Mouse (Mus musculus) CD8-positive naive resting alpha-beta T cell, adult 2 months (primary cell): Measurements from ENCODE around the gene Gm38392.
"Not testable (repeated sequence)": the region's sequence is repeated elsewhere in the genome, so short reads cannot be mapped to it uniquely, and the experiment has no call there.

Experiments
- DNase-seq, 2 experiments: peaks; one replicate each; pipeline ENCODE4 v3.0.0; 2022; ENCODE audit warnings: low read depth in 2 of 2, low spot score in 2 of 2

The Gm38392 gene

DNA sequence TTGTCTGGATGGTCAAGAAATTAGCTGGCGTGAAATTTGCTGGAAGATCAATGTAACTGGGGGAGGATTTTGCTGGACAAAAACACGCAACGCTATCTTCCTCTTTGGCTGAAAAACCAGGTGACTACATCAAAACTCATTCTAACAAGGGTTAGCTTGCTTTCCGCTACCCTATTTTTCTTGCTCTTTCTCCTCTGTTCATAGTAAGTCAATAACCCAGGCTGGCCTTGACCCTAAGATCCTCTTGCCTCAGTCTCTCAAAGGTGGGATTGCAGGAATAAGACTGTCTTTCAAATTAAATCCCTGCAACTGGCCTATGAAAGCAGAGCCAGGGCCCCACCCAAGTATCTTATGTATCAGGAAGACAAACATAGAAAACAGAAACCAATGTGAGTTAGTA is at the start of gene Gm38392:
Gene Gm38392, minus strand, starts transcription at position 101 of the 400 bp plus-strand sequence.
- no peak for DNase-seq

DNA sequence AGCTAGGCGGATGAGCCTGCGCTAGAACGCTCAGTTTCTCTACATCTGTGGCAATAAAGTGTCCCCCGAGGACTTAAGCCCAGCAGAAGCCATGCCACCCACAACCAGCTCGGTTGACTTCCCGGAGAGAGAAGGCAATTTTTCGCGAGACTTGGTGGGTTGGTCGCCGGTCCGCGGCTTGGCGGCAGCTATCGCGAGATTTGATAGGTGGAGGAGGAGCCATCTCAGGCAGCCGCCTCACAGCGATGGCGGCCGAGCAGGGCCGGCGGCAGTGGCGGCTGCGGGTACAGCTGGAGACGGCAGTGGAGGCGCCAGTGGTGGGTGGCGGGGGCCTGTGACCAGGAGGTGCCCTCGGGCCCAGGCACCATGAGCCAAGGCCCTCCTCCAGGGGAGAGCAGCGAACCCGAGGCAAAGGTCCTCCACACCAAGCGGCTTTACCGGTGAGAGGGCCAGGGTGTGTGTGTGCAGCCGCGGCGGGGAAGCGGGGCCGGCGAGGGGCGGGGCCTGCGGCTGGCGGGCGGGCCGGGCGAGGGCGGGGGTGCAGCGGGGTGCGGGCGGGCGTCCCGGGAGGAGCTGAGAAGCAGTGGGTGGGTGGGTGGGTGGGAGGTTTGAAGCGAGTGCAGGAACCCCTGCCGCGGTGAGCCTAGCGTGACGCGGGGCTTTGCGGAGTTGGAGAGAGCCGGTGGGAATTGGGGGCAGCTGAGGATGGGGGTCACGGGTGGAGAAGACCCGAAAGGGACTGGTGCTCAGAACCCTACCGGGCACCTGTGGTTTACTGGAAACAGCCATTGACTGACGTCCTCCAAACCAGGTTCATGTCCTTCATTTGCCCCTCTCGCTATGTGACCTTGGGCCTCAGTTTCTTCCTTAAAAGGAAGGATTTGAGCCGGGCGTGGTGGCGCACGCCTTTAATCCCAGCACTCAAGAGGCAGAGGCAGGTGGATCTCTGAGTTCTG is 49.3 kb upstream of the Gm38392 start, which contains the start of the genes Tmem79 and Smg5:
Gene Tmem79, minus strand, starts transcription at position 91 of the 956 bp plus-strand sequence.
Gene Smg5, plus strand, starts transcription at position 203 of the 956 bp plus-strand sequence.
- DNase-seq: peak; percentile 96 to 97

DNA sequence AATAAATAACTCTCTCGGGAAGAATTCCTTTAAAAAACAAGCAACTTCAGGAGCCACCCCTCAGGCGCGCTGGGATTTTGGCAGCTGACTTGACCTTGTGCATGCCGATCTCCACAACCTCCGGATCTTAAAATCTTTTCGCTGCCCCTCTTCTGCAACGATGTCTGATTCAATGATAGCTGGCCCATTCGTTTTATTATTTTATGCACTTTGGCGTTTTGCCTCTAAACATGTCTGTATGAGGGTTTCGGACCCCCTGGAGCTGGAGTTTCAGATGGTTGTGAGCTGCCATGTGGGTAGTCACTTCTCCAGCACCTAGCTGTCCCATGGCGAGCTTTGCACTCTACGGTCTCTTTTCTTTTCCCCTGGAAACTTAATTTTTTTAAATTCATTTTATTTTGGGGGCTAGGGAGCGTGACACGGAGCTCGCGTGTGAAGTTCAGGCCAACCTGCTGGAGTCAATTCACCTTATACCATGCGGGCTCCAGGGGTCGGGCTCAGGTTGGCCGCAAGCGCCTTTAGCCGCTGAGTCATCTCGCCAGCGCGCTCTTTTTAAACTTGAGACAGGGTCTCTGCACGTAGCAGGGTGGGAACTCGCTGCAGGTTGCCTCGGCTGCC is 48.5 kb upstream of the Gm38392 start:
- DNase-seq: no peak

DNA sequence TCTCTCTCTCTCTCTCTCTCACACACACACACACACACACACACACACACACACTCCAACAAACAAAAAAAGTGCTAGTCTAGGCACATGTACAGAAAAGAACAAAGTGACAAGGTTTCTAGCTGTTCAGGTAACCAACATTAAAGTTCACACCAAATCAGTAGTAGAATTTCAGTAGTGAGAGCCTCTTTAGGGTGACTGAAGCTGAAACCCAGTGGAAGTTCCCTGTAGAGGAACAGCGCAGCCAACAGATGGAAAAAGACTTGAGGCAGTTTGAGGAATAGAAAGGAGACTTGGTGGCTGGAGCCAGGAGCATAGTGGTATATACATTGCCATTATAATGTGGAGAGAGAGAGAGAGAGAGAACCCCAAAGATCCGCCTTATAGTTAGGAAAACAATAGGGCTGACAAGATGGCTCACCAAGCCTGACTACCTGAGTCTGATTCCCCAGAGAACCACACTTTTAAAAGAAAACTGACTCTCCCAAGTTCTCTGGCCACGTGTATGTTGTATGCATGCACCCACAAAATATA is 48.0 kb upstream of the Gm38392 start:
- no peak for DNase-seq

DNA sequence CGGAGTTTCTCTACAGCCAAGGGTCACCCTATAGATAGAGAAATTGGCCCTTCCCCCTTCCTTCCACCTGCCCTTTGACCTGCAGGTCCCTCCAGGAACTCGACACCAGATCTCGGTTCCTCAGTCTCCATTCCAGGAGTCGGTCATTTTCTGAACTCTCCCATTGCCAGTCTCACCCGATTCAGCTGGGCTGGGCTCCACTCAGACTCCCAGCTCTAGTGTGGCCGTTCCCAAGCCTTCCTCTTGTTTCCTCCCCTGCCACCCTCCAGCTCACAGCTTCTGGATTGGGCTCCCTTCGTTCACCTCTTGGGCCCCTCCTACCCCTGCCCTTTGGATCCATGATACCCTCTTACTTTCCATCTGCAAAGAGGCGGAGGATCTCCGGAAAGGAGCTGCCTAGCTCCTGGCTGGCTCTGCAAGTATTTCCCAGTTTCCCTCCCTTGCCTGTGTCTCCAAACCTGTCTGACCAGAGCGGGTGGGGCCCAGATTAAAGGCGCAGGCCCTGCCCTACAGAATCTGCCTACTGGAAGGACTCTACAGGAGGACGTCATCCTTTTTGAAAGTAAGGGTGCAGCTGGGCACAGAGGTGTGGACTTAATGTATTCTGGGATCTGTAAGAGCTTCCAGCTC is 47.1 kb upstream of the Gm38392 start:
- DNase-seq: no peak

DNA sequence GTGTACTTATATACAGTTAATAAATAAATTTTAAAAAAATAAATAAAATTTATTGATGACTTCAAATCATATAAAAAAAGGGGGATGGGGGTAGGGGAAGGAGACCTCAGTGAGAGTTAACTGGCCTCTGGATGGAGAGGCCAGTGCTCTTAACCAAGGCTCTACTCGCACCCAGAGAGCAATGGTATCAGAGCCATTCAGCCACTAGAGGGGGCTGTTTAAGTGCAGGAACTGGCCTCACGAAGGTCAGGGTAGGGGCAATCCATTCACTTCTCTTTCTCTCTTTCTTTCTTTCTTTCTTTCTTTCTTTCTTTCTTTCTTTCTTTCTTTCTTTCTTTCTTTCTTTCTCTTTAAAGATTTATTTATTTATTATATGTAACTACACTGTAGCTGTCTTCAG is 44.3 kb upstream of the Gm38392 start:
- peak; percentile 38 to 61 for DNase-seq

DNA sequence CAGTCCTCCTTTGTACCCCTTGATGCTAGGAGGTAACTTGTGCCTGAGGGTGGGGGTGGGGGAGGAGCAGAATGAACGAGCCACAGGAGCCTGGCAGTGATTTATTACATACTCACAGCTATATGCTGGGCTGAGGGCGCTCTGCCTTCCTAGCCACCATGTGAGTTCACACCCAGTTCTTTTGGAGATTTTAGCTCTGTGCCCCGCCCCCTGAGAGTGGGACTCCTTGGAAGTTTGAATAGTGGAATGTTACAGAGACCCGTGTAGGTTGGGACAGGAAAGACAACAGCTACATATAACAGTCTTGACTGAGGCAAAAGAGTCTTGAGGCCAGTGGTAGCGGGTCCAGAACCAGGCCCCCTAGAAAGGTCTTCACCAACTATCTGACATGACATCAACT is 41.9 kb upstream of the Gm38392 start:
- no peak for DNase-seq

DNA sequence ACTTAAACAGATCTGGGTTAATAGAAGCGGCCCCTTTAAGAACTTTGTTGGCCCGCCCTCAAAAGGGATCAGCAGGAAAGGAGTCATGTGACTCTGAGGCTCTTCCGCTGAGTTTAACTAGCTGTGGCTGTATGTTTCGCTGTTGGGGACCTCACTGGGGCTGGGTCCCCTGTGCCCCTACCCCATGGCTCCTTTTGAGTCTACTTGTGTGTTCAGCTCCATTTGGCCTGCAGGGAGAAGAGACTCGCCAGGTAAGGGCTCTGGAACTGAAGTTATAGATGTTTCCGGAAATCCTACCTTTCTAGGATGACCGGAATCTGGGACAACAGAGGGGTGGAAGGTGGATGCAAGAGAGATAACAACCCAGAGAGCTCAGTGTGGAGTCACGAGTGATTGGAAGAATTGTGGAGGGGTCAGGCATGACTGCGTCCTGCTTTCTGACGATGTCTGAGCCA is 38.0 kb upstream of the Gm38392 start, which contains the start of gene Glmp:
Gene Glmp, plus strand, starts transcription at position 73 of the 455 bp plus-strand sequence.
- DNase-seq: peak; percentile 23 to 31

DNA sequence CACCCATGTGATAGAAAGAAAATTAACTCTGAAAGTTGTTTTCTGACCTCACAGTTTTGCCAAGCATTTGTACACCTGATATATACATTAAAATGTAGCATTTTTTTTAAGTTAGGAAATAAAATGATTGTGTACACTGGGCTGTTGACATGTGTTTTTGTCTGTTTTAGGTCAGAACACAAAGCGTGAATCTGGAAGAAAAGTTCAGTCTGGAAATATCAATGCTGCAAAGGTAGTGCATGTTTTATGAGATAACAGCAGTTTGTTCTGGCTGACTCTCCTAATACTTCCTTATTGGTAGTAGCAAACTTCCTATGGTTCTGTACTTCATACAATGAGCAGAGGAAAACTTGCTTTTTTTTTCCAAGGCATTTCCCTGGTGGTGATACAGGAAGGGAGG is 12.2 kb upstream of the Gm38392 start:
- no peak for DNase-seq

DNA sequence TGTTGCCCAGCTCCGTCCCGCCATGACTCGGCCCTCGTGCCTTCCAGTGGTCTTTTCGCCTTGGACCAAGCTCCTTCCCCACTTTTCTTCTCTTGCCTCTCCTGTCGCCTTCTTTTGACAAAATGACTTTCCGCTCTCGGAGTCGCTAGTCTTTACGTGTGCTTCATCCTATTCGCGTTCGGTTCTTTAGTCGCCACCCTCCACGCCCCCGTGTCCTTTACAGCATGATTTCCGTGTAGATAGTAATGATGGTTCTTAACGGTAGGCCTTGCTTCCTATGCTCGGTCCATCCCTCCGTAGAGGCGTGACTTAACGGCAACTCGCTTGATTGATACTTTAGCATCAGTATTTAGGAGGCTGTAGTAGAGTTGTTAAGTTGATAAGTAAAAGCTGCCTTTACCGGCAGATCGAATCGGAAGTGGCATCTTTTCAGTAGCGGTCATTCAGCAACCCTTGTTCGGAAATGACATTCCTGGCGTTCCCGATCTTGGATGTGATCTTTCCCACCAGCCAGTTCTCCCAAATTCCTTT is 10.4 kb upstream of the Gm38392 start:
- no peak for DNase-seq

DNA sequence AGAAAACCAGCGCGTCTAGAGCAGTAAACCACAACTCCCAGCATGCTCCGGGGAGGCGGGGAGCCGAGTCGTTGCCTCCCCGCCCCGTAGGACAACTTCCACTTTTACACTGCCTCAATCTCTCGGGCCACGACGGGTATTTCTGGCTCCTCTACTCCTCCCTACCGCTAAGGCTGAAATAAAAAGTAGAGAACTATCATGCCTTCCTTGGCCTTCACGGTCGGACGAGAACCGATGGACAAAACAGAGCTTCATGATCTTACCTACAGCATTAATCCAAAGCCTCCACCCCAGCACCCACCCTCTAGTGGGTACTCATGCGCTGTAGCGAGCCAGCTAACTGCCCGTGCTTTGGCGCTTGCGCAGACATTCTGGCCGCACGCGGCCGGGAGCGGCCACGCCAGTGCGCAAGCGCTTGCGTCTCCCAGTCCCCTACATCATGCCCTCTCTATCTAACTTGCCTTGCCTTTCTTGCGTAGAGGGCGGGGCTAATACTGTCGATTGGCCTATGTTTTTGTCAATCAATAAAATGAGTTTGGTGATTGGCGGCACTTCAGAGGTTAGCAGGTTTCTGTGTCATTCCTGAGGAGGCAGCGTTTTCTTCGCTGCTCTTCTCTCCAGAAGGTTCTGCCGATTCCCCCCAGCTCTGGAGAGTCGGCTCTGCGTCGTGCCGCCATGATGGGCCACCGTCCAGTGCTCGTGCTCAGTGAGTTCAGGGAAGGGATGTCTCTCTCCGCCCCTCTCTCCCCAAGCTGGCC is 9.7 kb upstream of the Gm38392 start, which contains the start of the genes Tsacc and Cct3:
Gene Tsacc, minus strand, starts transcription at position 439 of the 758 bp plus-strand sequence.
Gene Cct3, plus strand, starts transcription at position 556 of the 758 bp plus-strand sequence.
- DNase-seq: peak; percentile 92 to 93

DNA sequence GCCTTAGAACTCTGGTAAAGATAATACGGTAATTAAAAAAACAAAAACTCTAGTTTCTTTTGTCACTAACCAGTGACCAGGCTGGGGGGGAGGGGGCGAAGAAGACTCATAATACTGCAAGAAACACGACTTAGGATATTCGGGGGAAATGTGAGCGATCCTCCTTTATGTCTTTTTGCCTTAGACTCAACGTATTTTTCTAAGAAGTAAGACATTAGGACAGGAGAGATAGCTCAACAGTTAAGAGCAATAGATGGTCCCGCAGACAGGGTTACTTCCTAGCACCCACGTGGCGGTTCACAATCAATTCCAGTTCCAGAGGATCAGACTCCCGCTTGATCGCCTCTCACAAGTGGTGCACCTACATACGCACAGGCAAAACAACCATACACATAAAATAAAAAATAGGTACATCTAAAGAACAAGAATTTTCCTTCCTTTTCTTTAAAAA is 9.1 kb upstream of the Gm38392 start:
- no peak for DNase-seq

DNA sequence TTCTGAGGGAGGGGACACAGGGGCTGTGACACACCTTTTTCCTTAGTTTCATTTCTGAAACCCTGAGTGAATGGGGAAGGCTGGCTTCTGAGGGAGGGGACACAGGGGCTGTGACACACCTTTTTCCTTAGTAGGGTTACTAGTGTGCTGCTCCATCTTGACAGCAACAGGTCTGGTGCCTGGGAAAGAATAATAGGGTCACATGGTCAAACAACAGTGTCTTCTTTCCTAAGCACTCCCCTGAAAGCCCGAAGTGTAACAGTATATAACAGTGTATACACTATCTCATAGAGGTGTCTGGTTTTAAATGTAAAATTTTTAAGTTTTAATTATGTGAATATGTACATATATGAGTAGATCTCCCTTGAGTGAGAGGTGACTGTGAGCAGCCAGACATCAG is 8.3 kb upstream of the Gm38392 start:
- DNase-seq: not testable (repeated sequence)

DNA sequence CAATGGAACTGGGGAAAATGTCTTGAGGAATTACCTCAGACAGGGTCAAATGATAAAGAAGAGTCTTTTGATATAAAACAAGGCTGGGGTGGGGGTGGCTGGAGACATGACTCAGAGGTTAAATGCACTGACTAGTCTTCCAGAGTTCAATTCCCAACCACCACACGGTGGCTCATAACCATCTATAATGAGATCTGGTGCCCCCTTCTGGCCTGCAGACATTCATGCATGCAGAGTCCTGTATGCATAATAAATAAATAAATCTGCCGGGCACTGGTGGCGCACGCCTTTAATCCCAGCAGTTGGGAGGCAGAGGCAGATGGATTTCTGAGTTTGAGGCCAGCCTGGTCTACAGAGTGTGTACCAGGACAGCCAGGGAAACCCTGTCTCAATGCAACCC is 5.0 kb upstream of the Gm38392 start:
- peak; percentile 22 to 39 for DNase-seq

DNA sequence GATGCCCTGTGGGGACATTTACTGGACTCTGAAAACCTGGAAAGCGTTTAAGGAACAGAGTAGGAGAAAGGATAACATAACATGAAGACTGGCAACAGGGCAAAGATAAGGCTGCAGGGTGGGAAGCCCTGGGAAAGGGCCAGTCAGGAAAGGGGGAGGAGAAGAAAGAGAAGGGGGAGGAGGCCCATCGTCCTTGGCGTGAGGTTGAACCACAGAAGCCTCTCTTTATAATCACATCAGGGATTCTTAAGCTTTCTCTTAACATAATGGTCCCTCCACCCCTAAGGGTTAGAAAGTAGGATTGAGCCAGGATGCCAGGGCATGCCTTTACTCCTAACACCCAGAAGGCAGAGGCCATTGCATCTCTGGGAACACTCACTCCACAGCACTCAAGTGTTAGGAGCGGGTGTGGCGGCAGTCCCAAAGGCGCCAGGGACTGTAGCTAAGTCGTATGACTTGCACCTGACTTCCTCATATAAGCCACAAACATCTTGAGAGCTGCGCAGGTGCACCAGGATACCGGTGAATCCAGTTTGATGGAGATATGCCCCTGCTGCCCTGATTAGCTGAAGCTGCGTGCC is 1.2 kb upstream of the Gm38392 start:
- DNase-seq: not testable (repeated sequence)

DNA sequence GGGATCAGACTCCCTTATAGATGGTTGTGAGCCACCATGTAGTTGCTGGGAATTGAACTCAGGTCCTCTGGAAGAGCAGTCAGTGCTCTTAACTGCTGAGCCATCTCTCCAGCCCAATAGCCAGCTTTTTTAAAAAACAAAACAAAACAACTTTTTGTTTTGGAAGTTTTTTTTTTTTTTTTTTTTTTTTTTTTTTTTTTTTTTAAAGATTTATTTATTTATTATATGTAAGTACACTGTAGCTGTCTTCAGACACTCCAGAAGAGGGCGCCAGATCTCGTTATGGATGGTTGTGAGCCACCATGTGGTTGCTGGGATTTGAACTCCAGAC is 1.5 kb downstream of the Gm38392 start:
- not testable (repeated sequence) for DNase-seq

DNA sequence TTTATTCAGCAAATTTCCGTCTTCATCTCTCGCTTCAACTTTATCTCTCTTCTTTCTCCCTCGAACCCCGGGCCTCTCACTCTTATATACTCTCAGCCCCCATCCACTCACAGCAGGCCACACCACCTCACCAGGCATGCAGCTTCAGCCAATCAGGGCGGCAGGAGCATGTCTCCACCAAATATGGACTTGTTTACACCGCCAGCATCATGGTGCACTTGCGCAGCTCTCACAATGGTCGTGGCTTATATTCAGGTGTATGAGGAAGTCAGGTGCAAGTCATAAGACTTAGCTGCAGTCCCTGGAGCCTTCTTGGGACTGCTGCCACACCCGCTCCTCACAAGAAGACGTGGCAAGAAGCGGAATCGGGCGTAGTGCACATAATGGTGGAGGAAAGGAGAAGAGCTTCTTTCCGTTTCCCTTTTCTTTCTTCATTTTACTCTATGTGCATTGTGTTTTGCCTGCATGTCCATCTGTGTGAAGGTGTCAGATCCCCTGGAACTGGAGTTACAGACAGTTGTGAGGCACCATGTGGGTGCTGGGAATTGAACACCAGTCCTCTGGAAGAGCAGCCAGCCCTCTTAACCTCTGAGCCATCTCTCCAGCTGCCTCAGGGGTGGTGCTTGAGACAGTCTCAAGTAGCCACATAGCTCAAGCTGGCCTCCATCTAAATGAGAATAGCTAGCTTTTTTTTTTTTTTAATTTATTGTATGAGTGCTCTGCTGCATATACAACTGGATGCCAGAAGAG is 2.0 kb downstream of the Gm38392 start:
- not testable (repeated sequence) for DNase-seq

DNA sequence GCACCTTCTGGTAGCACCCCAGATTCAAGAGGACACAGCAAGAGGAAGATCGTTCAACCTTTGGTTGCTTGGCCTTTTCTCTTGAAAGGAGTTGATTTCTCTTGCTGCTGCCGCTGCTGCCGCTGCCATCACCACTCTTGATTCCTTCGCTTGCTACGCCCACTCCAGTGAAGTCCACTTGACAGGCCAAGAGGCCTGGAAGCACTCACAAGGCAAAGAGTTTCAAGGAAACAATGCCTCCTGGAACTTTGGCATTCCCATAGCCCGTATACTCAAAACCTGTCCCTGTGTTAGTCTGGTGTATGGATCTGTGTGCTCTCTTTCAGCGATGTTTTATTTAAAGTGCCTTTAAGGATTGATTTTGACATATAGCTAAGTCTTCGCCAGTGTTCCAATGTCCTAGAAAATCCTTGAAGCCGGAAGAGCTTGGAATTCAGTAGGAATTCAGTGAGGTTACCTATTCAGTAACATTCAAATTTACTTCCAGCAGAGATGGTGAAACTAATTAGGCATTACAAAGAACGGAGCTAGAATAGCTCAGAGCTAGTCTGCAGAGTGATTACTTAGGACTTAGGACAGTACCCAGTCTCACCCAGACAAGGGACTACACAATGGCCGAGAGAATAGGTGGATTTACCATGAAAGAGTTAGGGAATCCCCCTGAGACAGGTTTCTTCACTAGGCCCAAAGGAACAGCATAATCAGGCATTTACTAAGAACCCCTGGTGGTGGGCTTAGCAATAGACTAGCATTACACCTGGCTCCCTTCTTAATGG is 5.7 kb downstream of the Gm38392 start:
- DNase-seq: not testable (repeated sequence)
